Mouse (Mus musculus) heart, postnatal 0 days (tissue): Measurements from ENCODE around the gene Odr4. TPM values are rescaled to one million over a fixed set of nuclear protein-coding genes. Genes with fewer than 3 reads are reported as not detected.

Source experiments
- ATAC-seq: fragments of 200-750 bp; cut with Nextera tagmentation; 2 replicates; pipeline ENCODE4 v1.8.0; 2017; ENCODE audit warnings: low read depth, moderate number of reproducible peaks, moderate library complexity; ENCODE audit not compliant: insufficient read depth
- DNase-seq: peaks from one replicate; pipeline ENCODE4 v3.0.0-alpha.2; 2016; ENCODE audit warnings: low spot score
- H3K27ac ChIP-seq: fragments of 300-500 bp; sonication (generic); 2 replicates; pipeline ENCODE4 v1.5.1; 2014; ENCODE audit warnings: low read depth, mild to moderate bottlenecking
- H3K27me3 ChIP-seq: fragments of 300-500 bp; sonication (generic); 2 replicates; pipeline ENCODE4 v1.6.1; 2014; ENCODE audit warnings: low read length, mixed read lengths; ENCODE audit not compliant: control insufficient read depth, insufficient read depth
- H3K36me3 ChIP-seq: fragments of 300-500 bp; sonication (generic); replicated peaks from 2 replicates; pipeline ENCODE4 v1.6.1; 2014; ENCODE audit warnings: low read length, mixed read lengths; ENCODE audit not compliant: control insufficient read depth, insufficient read depth
- H3K4me1 ChIP-seq: fragments of 300-500 bp; sonication (generic); 2 replicates; pipeline ENCODE4 v1.6.1; 2014; ENCODE audit warnings: antibody characterized with exemption; ENCODE audit not compliant: control insufficient read depth, insufficient read depth
- H3K4me2 ChIP-seq: fragments of 300-500 bp; sonication (generic); 2 replicates; pipeline ENCODE4 v1.6.1; 2014; ENCODE audit warnings: low read depth, mild to moderate bottlenecking, low read length, moderate library complexity
- H3K4me3 ChIP-seq: fragments of 300-500 bp; sonication (generic); 2 replicates; pipeline ENCODE4 v1.5.1; 2014; ENCODE audit warnings: low read depth, low read length
- H3K9ac ChIP-seq: fragments of 300-500 bp; sonication (generic); replicated peaks from 2 replicates; pipeline ENCODE4 v1.6.1; 2014; ENCODE audit warnings: low read depth, low read length, mixed read lengths
- H3K9me3 ChIP-seq: fragments of 300-500 bp; sonication (generic); replicated peaks from 2 replicates; pipeline ENCODE4 v1.6.1; 2016; ENCODE audit warnings: low read length; ENCODE audit not compliant: control insufficient read depth
- CTCF ChIP-seq: IDR thresholded peaks from 2 replicates; pipeline ENCODE4 v1.5.1; 2016; ENCODE audit warnings: antibody characterized with exemption, control low read depth, low read depth
- EP300 ChIP-seq: IDR thresholded peaks from 2 replicates; pipeline ENCODE4 v1.6.1; 2016; ENCODE audit warnings: antibody characterized with exemption, low read depth
- WGBS: fragments of 180-500 bp; shearing (Covaris S2); extraction: QIAGEN DNeasy Blood & Tissue Kit; methylation state at CpG from one replicate; pipeline ENCODE4 v1.1.7; 2014; 5-methylcytosine and 5-hydroxymethylcytosine counted together
- polyA plus RNA-seq: library from polyadenylated mRNA; unstranded; fragments of >200 nt; fragmentation: Nextera tagmentation; extraction: Ambion mirVana; gene quantifications from 2 replicates; pipeline ENCODE4 v1.2.1, GENCODE M21; 2015
- total RNA-seq: library from RNA; depleted of rRNA; stranded (reverse); fragments of >200 nt; gene quantifications from 2 replicates; pipeline ENCODE4 v1.2.3, GENCODE M21; 2014; ENCODE audit warnings: low replicate concordance

Odr4 gene
- total and polyA plus RNA-seq, 2 experiments from 2014 or later: 36.4 to 42.9 TPM

GRCm38 (mm10) chr1:150418426-150418825 lies 25.5 kb upstream of the Odr4 start:
- no peak overlapping the region for H3K27ac ChIP-seq
- 93% methylated on average over 4 of the region's 4 CpGs for WGBS
- DNase-seq (no peak), ATAC-seq (no peak)
- H3K36me3 ChIP-seq: peaks cover 75% of the 10 kb centered on the region
- no peak overlapping the region for H3K4me2 ChIP-seq
- H3K9me3 ChIP-seq: no peaks in the 10 kb centered on the region
- TF ChIP-seq EP300 (no peak), CTCF (no peak)
- no peak overlapping the region for H3K9ac ChIP-seq
- H3K27me3 ChIP-seq: no peaks in the 10 kb centered on the region
- no peaks in the 10 kb centered on the region for H3K4me1 ChIP-seq
- H3K4me3 ChIP-seq: no peak overlapping the region

GRCm38 (mm10) chr1:150416006-150416405 lies 23.1 kb upstream of the Odr4 start:
- Histone ChIP-seq H3K4me2 (no peak overlapping the region), H3K36me3 (peaks cover 74% of the 10 kb centered on the region), H3K9me3 (no peaks in the 10 kb centered on the region), H3K9ac (no peak overlapping the region), H3K27me3 (no peaks in the 10 kb centered on the region), H3K4me1 (no peaks in the 10 kb centered on the region), H3K27ac (no peak overlapping the region), H3K4me3 (no peak overlapping the region)
- ATAC-seq (no peak), DNase-seq (no peak)
- no peak for TF ChIP-seq EP300
- no peak for TF ChIP-seq CTCF
- WGBS: 89% methylated on average over 3 of the region's 3 CpGs

GRCm38 (mm10) chr1:150409996-150410395 lies 17.1 kb upstream of the Odr4 start:
- 96% methylated on average over 6 of the region's 6 CpGs for WGBS
- no peak for DNase-seq

GRCm38 (mm10) chr1:150407285-150407684 lies 14.4 kb upstream of the Odr4 start:
- no peaks in the 10 kb centered on the region for H3K9me3 ChIP-seq
- H3K9ac ChIP-seq: no peak overlapping the region
- WGBS: 49% methylated on average over 9 of the region's 9 CpGs
- H3K4me1 ChIP-seq: no peaks in the 10 kb centered on the region
- no peak overlapping the region for H3K4me3 ChIP-seq
- no peak overlapping the region for H3K27ac ChIP-seq
- no peaks in the 10 kb centered on the region for H3K27me3 ChIP-seq
- H3K36me3 ChIP-seq: peaks cover 75% of the 10 kb centered on the region
- DNase-seq (no peak), ATAC-seq (0 out of 2 replicates have a peak, but pooled peaks have one; percentile 33)
- TF ChIP-seq CTCF: no peak
- TF ChIP-seq EP300: no peak
- no peak overlapping the region for H3K4me2 ChIP-seq

More at GRCm38 (mm10) chr1:150409996-150410395, 17.1 kb upstream of the Odr4 start:
- Histone ChIP-seq H3K4me2 (no peak overlapping the region), H3K9ac (no peak overlapping the region), H3K27ac (no peak overlapping the region), H3K9me3 (no peaks in the 10 kb centered on the region), H3K4me3 (no peak overlapping the region), H3K36me3 (peaks cover 80% of the 10 kb centered on the region), H3K27me3 (no peaks in the 10 kb centered on the region), H3K4me1 (no peaks in the 10 kb centered on the region)
- TF ChIP-seq CTCF (no peak), EP300 (no peak)
- no peak for ATAC-seq

- Histone ChIP-seq H3K36me3 (peaks cover 63% of the 10 kb centered on the region), H3K27ac (no peak overlapping the region), H3K27me3 (no peaks in the 10 kb centered on the region), H3K4me2 (no peak overlapping the region), H3K9ac (no peak overlapping the region), H3K4me1 (no peaks in the 10 kb centered on the region), H3K4me3 (no peak overlapping the region), H3K9me3 (no peaks in the 10 kb centered on the region)
- DNase-seq (no peak), ATAC-seq (no peak)
- TF ChIP-seq CTCF (no peak), EP300 (no peak)
- 34% methylated on average over 3 of the region's 3 CpGs for WGBS
Measured at GRCm38 (mm10) chr1:150404555-150404954, 11.7 kb upstream of the Odr4 start.

GRCm38 (mm10) chr1:150403914-150404313 lies 11.0 kb upstream of the Odr4 start:
- 88% methylated on average over 3 of the region's 3 CpGs for WGBS
- no peaks in the 10 kb centered on the region for H3K27me3 ChIP-seq
- no peaks in the 10 kb centered on the region for H3K9me3 ChIP-seq
- H3K4me2 ChIP-seq: no peak overlapping the region
- H3K9ac ChIP-seq: no peak overlapping the region
- no peaks in the 10 kb centered on the region for H3K4me1 ChIP-seq
- TF ChIP-seq EP300 (no peak), CTCF (no peak)
- peaks cover 61% of the 10 kb centered on the region for H3K36me3 ChIP-seq
- no peak overlapping the region for H3K27ac ChIP-seq
- no peak overlapping the region for H3K4me3 ChIP-seq
- DNase-seq (no peak), ATAC-seq (no peak)
